Mouse (Mus musculus): Measurements from ENCODE around the gene Cetn3.
A peak's percentile ranks its signal among the peaks of the same experiment; 100 is the strongest.

Cetn3 gene

GRCm38 (mm10) chr13:81782971-81783404 lies at the start of gene Cetn3:
Gene Cetn3 (plus strand): TSS chr13:81783077.
- DNase-seq (ENCODE audit: low spot score in 2 of 2), result peak; percentile 76 to 83

GRCm38 (mm10) chr13:81736606-81737005 lies 46.3 kb upstream of the Cetn3 start:
- no peak for DNase-seq (ENCODE audit: low spot score in 2 of 2)

GRCm38 (mm10) chr13:81740898-81741297 lies 42.0 kb upstream of the Cetn3 start:
- DNase-seq (ENCODE audit: low spot score in 2 of 2), result no peak

GRCm38 (mm10) chr13:81743391-81744091 lies 39.3 kb upstream of the Cetn3 start:
- DNase-seq (ENCODE audit: low spot score in 2 of 2), result no peak

GRCm38 (mm10) chr13:81744092-81744396 lies 38.8 kb upstream of the Cetn3 start:
- DNase-seq (ENCODE audit: low spot score in 2 of 2), result no peak

- no peak for DNase-seq (ENCODE audit: low spot score in 2 of 2)
Measured at GRCm38 (mm10) chr13:81754878-81755277, 28.0 kb upstream of the Cetn3 start.

- no peak for DNase-seq (ENCODE audit: low spot score in 2 of 2)
Measured at GRCm38 (mm10) chr13:81755324-81755723, 27.6 kb upstream of the Cetn3 start.

GRCm38 (mm10) chr13:81757058-81757660 lies 25.7 kb upstream of the Cetn3 start:
- DNase-seq (ENCODE audit: low spot score in 2 of 2), result no peak

- peak in 1 of 2 experiments; percentile 15 for DNase-seq (ENCODE audit: low spot score in 2 of 2)
Measured at GRCm38 (mm10) chr13:81760379-81760778, 22.5 kb upstream of the Cetn3 start.

GRCm38 (mm10) chr13:81761566-81762186 lies 21.2 kb upstream of the Cetn3 start:
- DNase-seq (ENCODE audit: low spot score in 2 of 2), result no peak

- DNase-seq (ENCODE audit: low spot score in 2 of 2), result no peak
Measured at GRCm38 (mm10) chr13:81764173-81764572, 18.7 kb upstream of the Cetn3 start.

- DNase-seq (ENCODE audit: low spot score in 2 of 2), result peak; percentile 23 to 47
Measured at GRCm38 (mm10) chr13:81767038-81767659, 15.7 kb upstream of the Cetn3 start.

GRCm38 (mm10) chr13:81776217-81776616 lies 6.7 kb upstream of the Cetn3 start:
- DNase-seq (ENCODE audit: low spot score in 2 of 2), result no peak

GRCm38 (mm10) chr13:81782475-81782874 lies 402 bp upstream of the Cetn3 start:
- DNase-seq (ENCODE audit: low spot score in 2 of 2), result no peak

- DNase-seq (ENCODE audit: low spot score in 2 of 2), result peak; percentile 94 to 97
Measured at GRCm38 (mm10) chr13:81783405-81784342, 797 bp downstream of the Cetn3 start.

- DNase-seq (ENCODE audit: low spot score in 2 of 2), result no peak
Measured at GRCm38 (mm10) chr13:81785766-81786480, 3.0 kb downstream of the Cetn3 start.

GRCm38 (mm10) chr13:81790160-81790559 lies 7.3 kb downstream of the Cetn3 start:
- no peak for DNase-seq (ENCODE audit: low spot score in 2 of 2)

- no peak for DNase-seq (ENCODE audit: low spot score in 2 of 2)
Measured at GRCm38 (mm10) chr13:81791861-81792260, 9.0 kb downstream of the Cetn3 start.

GRCm38 (mm10) chr13:81793850-81794249 lies 11.0 kb downstream of the Cetn3 start:
- DNase-seq (ENCODE audit: low spot score in 2 of 2), result no peak

GRCm38 (mm10) chr13:81801121-81801520 lies 18.2 kb downstream of the Cetn3 start:
- DNase-seq (ENCODE audit: low spot score in 2 of 2), result no peak

- no peak for DNase-seq (ENCODE audit: low spot score in 2 of 2)
Measured at GRCm38 (mm10) chr13:81803713-81804112, 20.8 kb downstream of the Cetn3 start.
